Mouse (Mus musculus): ENCODE results near the gene Mfap5. TPM values are rescaled to one million over a fixed set of nuclear protein-coding genes. Genes with fewer than 3 reads are reported as not detected.

The Mfap5 gene
- total and polyA plus RNA-seq, 3 experiments, result 20.5 to 113 (median 22.4) TPM

- no peak overlapping the region for H3K27ac ChIP-seq
- intact Hi-C loops (cut with DNase I), result no loop called here
- TF ChIP-seq EP300 (IDR thresholded peaks at IDR 0.05; ENCODE audit: insufficient read depth, low read depth, low read length) (no peak), POLR2A (IDR thresholded peaks at IDR 0.05; ENCODE audit: insufficient read depth, low read depth, low read length) (no peak), CTCF (IDR thresholded peaks at IDR 0.05) (no peak)
- H3K9ac ChIP-seq (ENCODE audit: low read depth, low read length), result no peak overlapping the region
- 72% methylated on average over 10 of the region's 10 CpGs for WGBS
- no peak for DNase-seq
- no peaks in the 10 kb centered on the region for H3K79me2 ChIP-seq (replicated peaks; ENCODE audit: control insufficient read depth, insufficient read depth, low read length)
- peaks cover 1% of the 10 kb centered on the region; the same call in 1 of the 2 replicates for H3K4me1 ChIP-seq (ENCODE audit: control insufficient read depth, insufficient read depth, low read length)
- H3K36me3 ChIP-seq (ENCODE audit: control insufficient read depth, insufficient read depth, low read length), result no peaks in the 10 kb centered on the region
- no peak overlapping the region for H3K4me3 ChIP-seq
- no peaks in the 10 kb centered on the region for H3K27me3 ChIP-seq (ENCODE audit: control insufficient read depth, insufficient read depth, low read length)
Measured at GRCm38 (mm10) chr6:122545948-122546347, 40.3 kb downstream of the Mfap5 start.

DNA sequence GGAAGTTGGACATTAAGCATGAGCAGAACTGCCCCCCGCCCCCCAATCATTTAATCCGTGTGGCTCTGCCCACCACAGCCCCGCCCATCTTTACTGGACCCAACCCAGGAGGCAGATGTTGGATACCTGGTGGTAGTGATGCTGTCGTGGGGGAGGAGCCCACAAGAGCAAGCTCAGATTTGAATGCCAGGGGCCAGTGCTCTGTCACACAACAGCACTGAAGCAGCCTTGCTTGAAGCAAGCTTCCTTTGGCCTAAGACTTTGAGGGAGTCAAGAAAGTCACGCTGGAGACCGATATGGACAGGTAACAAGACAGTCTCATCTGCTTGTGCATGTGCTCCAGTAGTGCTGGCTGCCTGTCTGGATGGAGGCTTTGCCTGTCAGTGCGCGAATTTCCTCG, 48.0 kb downstream of the Mfap5 start, which contains the start of gene Aicda:
Aicda (plus strand) TSS at position 196 of the 400 bp plus-strand sequence.
- TF ChIP-seq POLR2A (IDR thresholded peaks at IDR 0.05; ENCODE audit: insufficient read depth, low read depth, low read length), result no peak

GRCm38 (mm10) chr6:122554102-122554501, 48.5 kb downstream of the Mfap5 start:
- no peak overlapping the region for H3K9ac ChIP-seq (ENCODE audit: low read depth, low read length)
- DNase-seq, result no peak
- intact Hi-C loops (cut with DNase I), result no loop called here
- H3K27me3 ChIP-seq (ENCODE audit: control insufficient read depth, insufficient read depth, low read length), result no peaks in the 10 kb centered on the region
- no peaks in the 10 kb centered on the region for H3K36me3 ChIP-seq (ENCODE audit: control insufficient read depth, insufficient read depth, low read length)
- no peak overlapping the region for H3K4me3 ChIP-seq
- 0 out of 2 replicates have a peak, but pooled peaks cover 1% of the 10 kb centered on the region for H3K4me1 ChIP-seq (ENCODE audit: control insufficient read depth, insufficient read depth, low read length)
- H3K27ac ChIP-seq, result no peak overlapping the region
- 61% methylated on average over 6 of the region's 6 CpGs for WGBS
- H3K79me2 ChIP-seq (replicated peaks; ENCODE audit: control insufficient read depth, insufficient read depth, low read length), result no peaks in the 10 kb centered on the region
- no peak for TF ChIP-seq EP300 (IDR thresholded peaks at IDR 0.05; ENCODE audit: insufficient read depth, low read depth, low read length)

More for the DNA sequence above, 48.0 kb downstream of the Mfap5 start, which contains the start of gene Aicda:
- intact Hi-C loops (cut with DNase I), result no loop called here
- Histone ChIP-seq H3K27me3 (ENCODE audit: control insufficient read depth, insufficient read depth, low read length) (no peaks in the 10 kb centered on the region), H3K9ac (ENCODE audit: low read depth, low read length) (no peak within 1 kb of the TSS), H3K4me3 (no peak within 1 kb of the TSS), H3K79me2 (replicated peaks; ENCODE audit: control insufficient read depth, insufficient read depth, low read length) (no peaks in the 10 kb centered on the region), H3K36me3 (ENCODE audit: control insufficient read depth, insufficient read depth, low read length) (no peaks in the 10 kb centered on the region), H3K27ac (no peak within 1 kb of the TSS), H3K4me1 (ENCODE audit: control insufficient read depth, insufficient read depth, low read length) (0 out of 2 replicates have a peak, but pooled peaks cover 1% of the 10 kb centered on the region)
- 62% methylated on average over 9 of the region's 9 CpGs for WGBS
- DNase-seq, result no peak

DNA sequence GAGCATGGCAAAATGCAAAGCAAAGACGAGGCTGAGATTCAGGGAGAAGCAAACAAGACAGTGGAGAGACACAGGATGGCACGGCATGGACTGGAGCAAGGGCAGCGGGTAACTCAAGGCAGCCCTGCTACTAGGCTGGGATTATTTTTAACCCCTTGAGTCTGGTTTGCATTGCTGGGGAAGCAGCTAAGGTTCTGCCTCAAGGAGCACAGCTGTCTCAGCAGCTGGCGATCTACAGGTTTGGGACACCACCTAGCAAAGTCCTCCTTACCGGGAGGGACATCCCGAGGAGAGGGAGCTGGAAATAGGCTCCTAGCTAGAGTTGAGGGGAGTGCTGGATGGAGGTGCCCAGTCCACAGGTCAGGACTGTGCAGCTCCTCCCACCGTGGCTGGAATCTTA, 49.6 kb downstream of the Mfap5 start:
- H3K36me3 ChIP-seq (ENCODE audit: control insufficient read depth, insufficient read depth, low read length), result no peaks in the 10 kb centered on the region
- no peak overlapping the region for H3K4me3 ChIP-seq
- no peak overlapping the region for H3K9ac ChIP-seq (ENCODE audit: low read depth, low read length)
- TF ChIP-seq CTCF (IDR thresholded peaks at IDR 0.05), result no peak
- no peak for TF ChIP-seq EP300 (IDR thresholded peaks at IDR 0.05; ENCODE audit: insufficient read depth, low read depth, low read length)
- TF ChIP-seq POLR2A (IDR thresholded peaks at IDR 0.05; ENCODE audit: insufficient read depth, low read depth, low read length), result no peak
- WGBS, result 27% methylated on average over 7 of the region's 7 CpGs
- intact Hi-C loops (cut with DNase I), result no loop called here
- no peaks in the 10 kb centered on the region for H3K79me2 ChIP-seq (replicated peaks; ENCODE audit: control insufficient read depth, insufficient read depth, low read length)
- H3K4me1 ChIP-seq (ENCODE audit: control insufficient read depth, insufficient read depth, low read length), result 0 out of 2 replicates have a peak, but pooled peaks cover 1% of the 10 kb centered on the region
- no peaks in the 10 kb centered on the region for H3K27me3 ChIP-seq (ENCODE audit: control insufficient read depth, insufficient read depth, low read length)
- no peak overlapping the region for H3K27ac ChIP-seq
- DNase-seq, result no peak

DNA sequence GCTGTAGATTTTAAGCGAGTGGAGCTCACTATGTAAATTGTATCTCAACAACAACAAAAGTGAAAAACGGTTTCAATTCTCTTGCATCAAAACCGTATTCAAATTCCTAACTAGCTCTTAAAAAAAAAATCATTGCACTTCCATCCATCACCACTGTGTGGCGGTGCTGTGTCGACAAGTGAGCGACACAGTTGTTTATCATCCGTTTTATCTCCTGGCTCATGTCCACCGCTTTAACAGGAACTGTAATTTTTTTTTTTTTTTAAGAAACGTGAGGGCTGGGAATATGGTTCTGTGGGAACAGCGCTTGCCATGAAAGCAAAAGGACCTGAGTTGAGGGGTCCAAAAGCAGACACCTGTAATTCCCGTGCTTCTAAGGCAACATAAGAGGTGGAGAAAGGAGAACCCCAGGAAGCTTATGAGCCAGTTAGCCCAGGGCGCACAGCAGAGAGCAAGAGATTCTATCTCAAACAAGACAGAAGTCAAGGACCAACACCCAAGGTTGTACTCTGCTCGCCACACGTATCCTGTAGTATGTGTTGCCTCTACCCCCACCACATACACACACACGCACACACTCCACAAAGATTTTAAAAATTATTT, 51.4 kb downstream of the Mfap5 start:
- intact Hi-C loops (cut with DNase I), result loop anchor here (2.0 kb wide), 1 partner anchor 76 kb away; no protein-coding TSS in a partner anchor
- WGBS, result 21% methylated on average over 15 of the region's 15 CpGs
- Histone ChIP-seq H3K4me1 (ENCODE audit: control insufficient read depth, insufficient read depth, low read length) (0 out of 2 replicates have a peak, but pooled peaks cover 1% of the 10 kb centered on the region), H3K36me3 (ENCODE audit: control insufficient read depth, insufficient read depth, low read length) (no peaks in the 10 kb centered on the region), H3K79me2 (replicated peaks; ENCODE audit: control insufficient read depth, insufficient read depth, low read length) (no peaks in the 10 kb centered on the region), H3K27ac (no peak overlapping the region), H3K27me3 (ENCODE audit: control insufficient read depth, insufficient read depth, low read length) (no peaks in the 10 kb centered on the region), H3K4me3 (no peak overlapping the region), H3K9ac (ENCODE audit: low read depth, low read length) (no peak overlapping the region)
- no peak for TF ChIP-seq POLR2A (IDR thresholded peaks at IDR 0.05; ENCODE audit: insufficient read depth, low read depth, low read length)
- TF ChIP-seq CTCF (IDR thresholded peaks at IDR 0.05), result peak; percentile 90
- DNase-seq, result peak; percentile 46 to 53

DNA sequence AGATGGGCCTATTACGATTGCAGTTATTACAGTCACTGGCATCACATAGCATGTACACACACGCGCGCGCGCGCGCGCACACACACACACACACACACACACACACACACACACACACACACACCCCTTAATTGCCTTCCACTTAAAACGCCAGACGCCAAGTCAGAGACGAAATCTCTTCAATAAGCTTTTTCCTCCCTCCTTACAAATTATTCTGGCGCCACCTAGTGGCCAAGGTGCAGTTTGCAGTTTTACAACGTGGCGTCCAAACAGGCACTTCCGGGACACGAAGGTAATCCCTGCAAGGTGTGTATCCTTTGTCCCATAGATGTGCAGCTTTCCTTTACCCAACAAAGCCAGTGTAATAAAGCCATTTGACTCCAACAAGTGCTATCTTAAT, 54.8 kb downstream of the Mfap5 start:
- Histone ChIP-seq H3K4me3 (no peak overlapping the region), H3K79me2 (replicated peaks; ENCODE audit: control insufficient read depth, insufficient read depth, low read length) (no peaks in the 10 kb centered on the region), H3K36me3 (ENCODE audit: control insufficient read depth, insufficient read depth, low read length) (no peaks in the 10 kb centered on the region), H3K4me1 (ENCODE audit: control insufficient read depth, insufficient read depth, low read length) (0 out of 2 replicates have a peak, but pooled peaks cover 1% of the 10 kb centered on the region), H3K9ac (ENCODE audit: low read depth, low read length) (no peak overlapping the region), H3K27ac (no peak overlapping the region), H3K27me3 (ENCODE audit: control insufficient read depth, insufficient read depth, low read length) (no peaks in the 10 kb centered on the region)
- 6% methylated on average over 17 of the region's 17 CpGs for WGBS
- DNase-seq, result peak; percentile 62 to 78
- no peak for TF ChIP-seq POLR2A (IDR thresholded peaks at IDR 0.05; ENCODE audit: insufficient read depth, low read depth, low read length)
- TF ChIP-seq EP300 (IDR thresholded peaks at IDR 0.05; ENCODE audit: insufficient read depth, low read depth, low read length), result no peak
- peak; percentile 79 for TF ChIP-seq CTCF (IDR thresholded peaks at IDR 0.05)
- intact Hi-C loops (cut with DNase I), result loop anchor here (2.0 to 5.0 kb wide), 2 partner anchors 64 to 223 kb away; no protein-coding TSS in a partner anchor

Measured in heart, adult 2 months (tissue).